Mouse (Mus musculus) hindbrain, embryonic 13.5 days (tissue): ENCODE measurements at regions not wholly inside any gene's neighbourhood (a gene's known extent, or its start where the extent isn't known, plus 50 kb on each side); places are given as distances from the start of the nearest gene placed in this dataset.

Experiments used
- ATAC-seq: fragments of 200-750 bp; cut with Nextera tagmentation; 2 replicates; pipeline ENCODE4 v1.8.0; 2017; ENCODE audit warnings: moderate TSS enrichment; ENCODE audit not compliant: low FRiP score
- H3K27ac ChIP-seq: fragments of 300-500 bp; sonication (generic); 2 replicates; pipeline ENCODE4 v1.5.1; 2015; ENCODE audit warnings: inconsistent platforms, mild to moderate bottlenecking, moderate library complexity
- H3K27me3 ChIP-seq: fragments of 300-500 bp; sonication (generic); 2 replicates; pipeline ENCODE4 v1.6.1; 2015; ENCODE audit warnings: mild to moderate bottlenecking, inconsistent platforms
- H3K36me3 ChIP-seq: fragments of 300-500 bp; sonication (generic); 2 replicates; pipeline ENCODE4 v1.6.1; 2015; ENCODE audit warnings: mild to moderate bottlenecking, inconsistent platforms
- H3K4me1 ChIP-seq: fragments of 300-500 bp; sonication (generic); replicated peaks from 2 replicates; pipeline ENCODE4 v1.6.1; 2015; ENCODE audit warnings: inconsistent platforms
- H3K4me2 ChIP-seq: fragments of 300-500 bp; sonication (generic); 2 replicates; pipeline ENCODE4 v1.6.1; 2015; ENCODE audit warnings: inconsistent platforms, mild to moderate bottlenecking, moderate library complexity
- H3K4me3 ChIP-seq: fragments of 300-500 bp; sonication (generic); 2 replicates; pipeline ENCODE4 v1.5.1; 2015; ENCODE audit warnings: mild to moderate bottlenecking, inconsistent platforms
- H3K9ac ChIP-seq: fragments of 300-500 bp; sonication (generic); 2 replicates; pipeline ENCODE4 v1.6.1; 2015; ENCODE audit warnings: mild to moderate bottlenecking, inconsistent platforms
- H3K9me3 ChIP-seq: fragments of 300-500 bp; sonication (generic); 2 replicates; pipeline ENCODE4 v1.6.1; 2016; ENCODE audit warnings: inconsistent platforms
- WGBS: fragments of 180-500 bp; shearing (Covaris S2); methylation state at CpG from one replicate; pipeline ENCODE4 v1.1.7; 2015; 5-methylcytosine and 5-hydroxymethylcytosine counted together

- Histone ChIP-seq H3K4me2 (no peak overlapping the region), H3K4me1 (no peaks in the 10 kb centered on the region), H3K9ac (no peak overlapping the region), H3K4me3 (no peak overlapping the region), H3K36me3 (no peaks in the 10 kb centered on the region), H3K9me3 (no peaks in the 10 kb centered on the region), H3K27ac (no peak overlapping the region), H3K27me3 (no peaks in the 10 kb centered on the region)
- 54% methylated on average over 6 of the region's 6 CpGs for WGBS
- no peak for ATAC-seq
Measured at GRCm38 (mm10) chr2:159586697-159587473, 747.1 kb downstream of the Gm826 start.

GRCm38 (mm10) chr2:159591396-159592124 lies 742.4 kb downstream of the Gm826 start:
- Histone ChIP-seq H3K27me3 (no peaks in the 10 kb centered on the region), H3K36me3 (no peaks in the 10 kb centered on the region), H3K4me1 (no peaks in the 10 kb centered on the region), H3K9me3 (no peaks in the 10 kb centered on the region), H3K27ac (no peak overlapping the region), H3K9ac (no peak overlapping the region), H3K4me3 (no peak overlapping the region), H3K4me2 (no peak overlapping the region)
- 93% methylated on average over 2 of the region's 2 CpGs for WGBS
- ATAC-seq = no peak

GRCm38 (mm10) chr2:159592841-159593240 lies 741.1 kb downstream of the Gm826 start:
- no peaks in the 10 kb centered on the region for H3K4me1 ChIP-seq
- no peak overlapping the region for H3K4me2 ChIP-seq
- H3K36me3 ChIP-seq = no peaks in the 10 kb centered on the region
- H3K4me3 ChIP-seq = no peak overlapping the region
- no peaks in the 10 kb centered on the region for H3K27me3 ChIP-seq
- H3K9me3 ChIP-seq = no peaks in the 10 kb centered on the region
- H3K27ac ChIP-seq = no peak overlapping the region
- H3K9ac ChIP-seq = no peak overlapping the region
- no peak for ATAC-seq
- 68% methylated on average over 5 of the region's 5 CpGs for WGBS

GRCm38 (mm10) chr2:159596285-159596684 lies 737.7 kb downstream of the Gm826 start:
- H3K4me1 ChIP-seq = no peaks in the 10 kb centered on the region
- ATAC-seq = no peak
- 73% methylated on average over 6 of the region's 6 CpGs for WGBS
- H3K4me3 ChIP-seq = no peak overlapping the region
- H3K9ac ChIP-seq = no peak overlapping the region
- H3K27me3 ChIP-seq = no peaks in the 10 kb centered on the region
- no peaks in the 10 kb centered on the region for H3K36me3 ChIP-seq
- H3K4me2 ChIP-seq = no peak overlapping the region
- no peak overlapping the region for H3K27ac ChIP-seq
- no peaks in the 10 kb centered on the region for H3K9me3 ChIP-seq

GRCm38 (mm10) chr2:159598080-159598479 lies 735.9 kb downstream of the Gm826 start:
- Histone ChIP-seq H3K27me3 (no peaks in the 10 kb centered on the region), H3K4me1 (no peaks in the 10 kb centered on the region), H3K4me2 (no peak overlapping the region), H3K9ac (no peak overlapping the region), H3K9me3 (no peaks in the 10 kb centered on the region), H3K4me3 (no peak overlapping the region), H3K36me3 (no peaks in the 10 kb centered on the region), H3K27ac (no peak overlapping the region)
- no peak for ATAC-seq
- WGBS = 66% methylated on average over 3 of the region's 3 CpGs

- Histone ChIP-seq H3K27me3 (no peaks in the 10 kb centered on the region), H3K9me3 (no peaks in the 10 kb centered on the region), H3K9ac (no peak overlapping the region), H3K4me1 (no peaks in the 10 kb centered on the region), H3K4me2 (no peak overlapping the region), H3K27ac (no peak overlapping the region), H3K4me3 (no peak overlapping the region), H3K36me3 (no peaks in the 10 kb centered on the region)
- no peak for ATAC-seq
- WGBS = 42% methylated on average over 3 of the region's 3 CpGs
Measured at GRCm38 (mm10) chr2:159607191-159607590, 726.8 kb downstream of the Gm826 start.

- H3K9me3 ChIP-seq = no peaks in the 10 kb centered on the region
- no peaks in the 10 kb centered on the region for H3K27me3 ChIP-seq
- H3K9ac ChIP-seq = no peak overlapping the region
- ATAC-seq = no peak
- WGBS = 83% methylated on average over 4 of the region's 4 CpGs
- H3K4me2 ChIP-seq = no peak overlapping the region
- no peaks in the 10 kb centered on the region for H3K4me1 ChIP-seq
- H3K27ac ChIP-seq = no peak overlapping the region
- H3K36me3 ChIP-seq = no peaks in the 10 kb centered on the region
- H3K4me3 ChIP-seq = no peak overlapping the region
Measured at GRCm38 (mm10) chr2:159610451-159610850, 723.5 kb downstream of the Gm826 start.

- H3K9ac ChIP-seq = no peak overlapping the region
- H3K9me3 ChIP-seq = no peaks in the 10 kb centered on the region
- no peaks in the 10 kb centered on the region for H3K36me3 ChIP-seq
- H3K4me3 ChIP-seq = no peak overlapping the region
- H3K4me2 ChIP-seq = no peak overlapping the region
- no peak overlapping the region for H3K27ac ChIP-seq
- 74% methylated on average over 4 of the region's 4 CpGs for WGBS
- H3K27me3 ChIP-seq = no peaks in the 10 kb centered on the region
- H3K4me1 ChIP-seq = no peaks in the 10 kb centered on the region
- no peak for ATAC-seq
Measured at GRCm38 (mm10) chr2:159616685-159617084, 717.3 kb downstream of the Gm826 start.

GRCm38 (mm10) chr2:159621261-159621660 lies 712.7 kb downstream of the Gm826 start:
- no peak overlapping the region for H3K9ac ChIP-seq
- H3K4me1 ChIP-seq = no peaks in the 10 kb centered on the region
- H3K4me2 ChIP-seq = no peak overlapping the region
- WGBS = 89% methylated on average over 6 of the region's 6 CpGs
- no peaks in the 10 kb centered on the region for H3K9me3 ChIP-seq
- no peak overlapping the region for H3K27ac ChIP-seq
- ATAC-seq = no peak
- no peaks in the 10 kb centered on the region for H3K36me3 ChIP-seq
- no peaks in the 10 kb centered on the region for H3K27me3 ChIP-seq
- no peak overlapping the region for H3K4me3 ChIP-seq

GRCm38 (mm10) chr2:159622141-159622669 lies 711.8 kb downstream of the Gm826 start:
- H3K9ac ChIP-seq = no peak overlapping the region
- H3K36me3 ChIP-seq = no peaks in the 10 kb centered on the region
- WGBS = 44% methylated on average over 5 of the region's 5 CpGs
- H3K9me3 ChIP-seq = no peaks in the 10 kb centered on the region
- H3K27me3 ChIP-seq = no peaks in the 10 kb centered on the region
- H3K27ac ChIP-seq = no peak overlapping the region
- no peak overlapping the region for H3K4me3 ChIP-seq
- ATAC-seq = no peak
- H3K4me1 ChIP-seq = no peaks in the 10 kb centered on the region
- no peak overlapping the region for H3K4me2 ChIP-seq

GRCm38 (mm10) chr2:159625306-159625705 lies 708.7 kb downstream of the Gm826 start:
- no peak for ATAC-seq
- Histone ChIP-seq H3K36me3 (no peaks in the 10 kb centered on the region), H3K9me3 (no peaks in the 10 kb centered on the region), H3K27ac (no peak overlapping the region), H3K4me1 (no peaks in the 10 kb centered on the region), H3K4me3 (no peak overlapping the region), H3K9ac (no peak overlapping the region), H3K27me3 (no peaks in the 10 kb centered on the region), H3K4me2 (no peak overlapping the region)
- WGBS = 63% methylated on average over 1 of the region's 1 CpGs

GRCm38 (mm10) chr2:159645861-159646260 lies 688.1 kb downstream of the Gm826 start:
- Histone ChIP-seq H3K4me2 (no peak overlapping the region), H3K4me1 (no peaks in the 10 kb centered on the region), H3K9ac (no peak overlapping the region), H3K4me3 (no peak overlapping the region), H3K27me3 (no peaks in the 10 kb centered on the region), H3K36me3 (no peaks in the 10 kb centered on the region), H3K27ac (no peak overlapping the region), H3K9me3 (no peaks in the 10 kb centered on the region)
- WGBS = 44% methylated on average over 4 of the region's 4 CpGs
- no peak for ATAC-seq

GRCm38 (mm10) chr2:159646595-159646994 lies 687.4 kb downstream of the Gm826 start:
- Histone ChIP-seq H3K4me2 (no peak overlapping the region), H3K9me3 (no peaks in the 10 kb centered on the region), H3K27ac (no peak overlapping the region), H3K36me3 (no peaks in the 10 kb centered on the region), H3K4me1 (no peaks in the 10 kb centered on the region), H3K27me3 (no peaks in the 10 kb centered on the region), H3K9ac (no peak overlapping the region), H3K4me3 (no peak overlapping the region)
- ATAC-seq = no peak
- 85% methylated on average over 2 of the region's 2 CpGs for WGBS
